Mouse (Mus musculus): Measurements from ENCODE around the gene Dapl1. TPM values are rescaled to one million over a fixed set of nuclear protein-coding genes. Genes with fewer than 3 reads are reported as not detected.

Gene Dapl1
- not detected in 4 replicates for total RNA-seq (2023; ENCODE audit: inconsistent age)

GRCm38 (mm10) chr2:59484438-59484837, at the start of gene Dapl1:
Gene Dapl1, plus strand, starts transcription at chr2:59484653.

Other genes starting within 250 kb of the Dapl1 start
- 0.83 to 3.6 TPM (median 1.8 TPM) in 4 replicates for gene Tanc1, start 127.4 kb downstream of the Dapl1 start, total RNA-seq (2023; ENCODE audit: inconsistent age)

Data from B cell, adult (primary cell).